Mouse (Mus musculus): ENCODE measurements around the gene Ninj2. TPM values are rescaled to one million over a fixed set of nuclear protein-coding genes. Genes with fewer than 3 reads are reported as not detected.

Ninj2 gene
- polyA plus RNA-seq, 3 experiments from 2014 or later: 1.4 to 6.8 (median 2.4) TPM

DNA sequence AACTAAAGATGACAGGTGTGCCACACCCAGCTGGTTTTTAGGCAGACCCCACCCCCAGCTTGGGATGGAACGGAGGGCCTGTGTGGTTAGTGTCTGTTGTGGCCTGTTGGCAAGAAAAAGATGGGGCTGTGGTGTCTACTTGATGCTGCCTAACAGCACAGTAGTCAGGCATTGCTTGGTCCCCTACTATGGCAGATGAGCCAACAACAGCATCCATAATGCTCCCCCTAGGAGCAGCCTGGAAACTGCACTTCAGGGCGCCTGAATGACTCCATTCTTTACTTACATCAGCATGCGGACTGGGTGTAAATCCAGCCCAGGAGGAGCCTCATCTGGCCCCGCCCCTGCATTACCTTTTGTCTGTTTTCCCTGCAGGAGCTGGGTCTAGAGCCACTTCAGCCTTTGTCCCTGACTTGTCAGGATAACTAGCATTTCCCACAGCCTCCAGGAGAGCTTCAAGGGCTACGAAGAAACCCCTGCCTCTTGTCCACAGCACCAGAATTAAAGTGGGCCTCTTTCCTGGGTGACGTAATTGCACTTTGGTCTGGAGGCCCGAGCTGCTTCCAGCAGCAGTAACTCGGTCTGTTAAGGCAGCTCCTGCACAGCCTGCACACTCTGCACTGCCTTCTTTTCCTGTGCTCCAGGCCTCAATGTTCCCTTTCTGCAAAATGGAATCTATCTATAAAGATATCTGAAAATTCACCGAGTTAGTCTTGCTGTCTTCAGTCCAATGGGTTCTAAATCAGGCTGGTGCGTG is 106.7 kb downstream of the Ninj2 start:
- ATAC-seq: peak; percentile 19

DNA sequence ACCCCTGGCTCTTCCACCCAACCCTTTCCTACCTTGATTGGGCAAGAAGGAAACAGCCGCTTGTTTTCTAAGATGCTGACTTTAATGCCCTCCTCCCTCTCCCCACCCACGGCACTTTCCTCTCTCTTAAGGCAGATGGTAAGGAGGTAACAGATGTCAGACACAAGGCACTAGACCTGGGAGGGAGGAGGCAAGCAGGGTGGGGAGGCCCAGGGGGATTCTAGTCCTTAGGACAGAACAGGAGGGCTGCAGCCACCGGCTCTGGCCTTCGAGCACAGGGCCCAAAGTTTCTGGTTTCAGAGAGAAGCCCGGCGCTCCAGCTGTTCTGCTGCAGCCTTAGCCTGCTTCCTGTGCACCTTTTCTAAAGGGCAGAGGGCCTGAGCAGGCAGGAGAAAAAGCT is 108.8 kb downstream of the Ninj2 start:
- ATAC-seq: no peak

DNA sequence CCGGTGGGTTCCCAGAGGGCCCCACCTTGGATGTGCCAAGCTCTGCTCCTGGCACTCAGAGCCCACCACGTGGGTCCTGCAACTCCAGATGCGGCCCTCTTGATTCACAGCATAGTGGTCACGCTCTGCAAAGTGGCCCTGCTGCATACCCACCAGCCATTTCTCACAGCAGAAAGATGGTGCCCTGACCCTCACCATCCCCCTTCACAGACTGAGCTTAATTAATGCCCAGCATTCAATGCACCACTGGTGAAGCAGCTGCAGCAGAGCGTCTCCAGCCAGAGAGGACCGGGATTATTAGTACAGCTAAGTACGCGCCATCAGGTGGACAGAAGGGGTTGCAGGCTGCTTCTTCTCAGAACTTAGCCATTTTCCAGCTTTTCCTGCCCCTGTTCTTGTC is 109.3 kb downstream of the Ninj2 start:
- no peak for ATAC-seq

DNA sequence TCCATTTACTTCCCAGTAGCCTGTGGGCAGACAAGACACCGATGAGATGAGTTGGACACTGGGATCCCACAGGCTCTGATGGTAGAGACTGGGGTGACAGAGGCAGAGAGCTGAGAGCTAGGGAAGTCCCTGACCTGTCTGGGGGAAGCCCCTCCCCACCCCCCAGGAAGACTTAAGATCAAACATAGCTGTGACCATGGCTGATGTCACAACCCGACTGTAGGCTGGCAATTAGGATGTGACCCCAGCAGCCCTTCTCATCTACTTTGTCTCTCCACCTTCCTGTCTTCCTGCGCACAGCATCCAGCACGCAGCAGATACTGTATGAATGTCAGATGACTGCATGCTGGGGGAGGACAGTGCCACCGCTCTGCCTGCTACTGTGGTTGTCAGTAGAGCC is 113.4 kb downstream of the Ninj2 start:
- ATAC-seq: peak; percentile 90

DNA sequence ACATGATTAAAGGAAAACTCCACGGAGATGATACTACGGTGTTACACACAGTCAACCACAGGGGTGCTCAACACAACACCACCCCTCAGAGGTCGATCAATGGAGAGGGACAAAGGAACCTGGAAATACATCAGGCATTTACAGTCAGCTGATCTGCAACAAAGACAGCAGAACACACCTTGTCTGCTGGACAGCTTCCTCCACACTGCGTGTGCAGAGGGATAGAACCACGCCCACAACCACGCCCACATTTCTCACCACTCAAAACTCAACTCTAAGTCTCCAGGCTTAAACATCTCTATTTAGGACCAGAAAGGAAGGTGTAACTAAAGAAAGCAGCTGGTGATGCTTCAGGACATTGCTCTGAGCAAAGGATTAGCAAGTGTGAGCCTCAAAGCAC is 118.4 kb downstream of the Ninj2 start:
- no peak for ATAC-seq

DNA sequence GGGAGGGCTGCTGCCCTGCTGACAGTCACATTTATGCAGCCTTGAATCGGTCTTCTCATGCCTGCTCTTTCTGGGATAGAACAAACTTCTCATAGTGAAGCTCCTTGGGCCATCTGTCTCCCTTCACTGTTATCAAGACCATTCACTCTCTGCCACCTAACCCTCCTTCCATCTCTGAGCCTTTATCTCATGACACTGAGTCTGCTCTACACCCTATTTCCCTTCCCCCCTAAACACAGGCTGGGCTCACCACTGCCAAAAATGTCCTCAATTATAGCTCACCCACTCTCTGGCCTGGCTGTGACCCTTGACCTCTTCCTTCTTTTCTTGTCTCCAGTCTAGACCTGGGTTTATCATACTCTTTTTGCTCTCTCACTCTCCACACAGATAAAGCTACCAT is 123.6 kb downstream of the Ninj2 start:
- ATAC-seq: no peak

DNA sequence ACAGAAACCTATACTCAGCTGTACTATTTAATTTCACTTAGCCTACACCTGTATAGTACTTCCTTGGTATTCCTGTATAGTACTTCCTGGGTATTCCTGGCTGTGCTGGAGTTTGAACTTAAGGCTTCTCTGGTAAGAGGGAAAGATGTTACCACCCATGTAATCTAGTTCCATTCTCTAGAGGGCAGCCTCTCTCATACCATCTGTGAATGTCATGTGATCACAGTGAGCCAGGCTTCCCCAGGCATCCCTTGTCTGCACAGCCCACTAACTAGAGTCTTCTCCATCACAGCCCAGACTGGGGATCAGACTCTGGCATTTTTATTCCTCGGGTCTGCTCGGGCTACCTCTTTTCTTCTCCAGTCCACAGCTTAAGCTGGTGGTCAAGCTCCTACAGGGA is 126.1 kb downstream of the Ninj2 start:
- no peak for ATAC-seq

DNA sequence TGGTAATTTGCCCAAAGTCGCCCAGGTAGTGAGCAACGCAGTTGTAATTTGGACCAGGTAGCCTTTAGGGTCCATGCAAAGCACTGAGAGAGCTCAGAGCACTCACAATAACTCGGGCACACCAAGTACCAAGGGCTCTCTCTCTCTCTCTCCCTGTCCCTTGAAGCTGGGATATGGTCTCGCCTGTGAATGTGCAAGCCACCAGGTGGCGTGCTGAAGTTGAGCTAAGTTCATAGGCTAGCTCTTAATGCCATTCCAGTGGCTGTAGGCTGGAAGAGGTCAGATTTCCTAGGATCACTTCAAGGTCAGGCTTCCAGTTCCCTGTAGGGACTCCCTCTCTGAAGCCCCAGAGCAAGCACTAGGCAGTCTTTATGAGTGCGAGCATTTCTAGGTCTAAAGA is 129.5 kb downstream of the Ninj2 start:
- no peak for ATAC-seq

DNA sequence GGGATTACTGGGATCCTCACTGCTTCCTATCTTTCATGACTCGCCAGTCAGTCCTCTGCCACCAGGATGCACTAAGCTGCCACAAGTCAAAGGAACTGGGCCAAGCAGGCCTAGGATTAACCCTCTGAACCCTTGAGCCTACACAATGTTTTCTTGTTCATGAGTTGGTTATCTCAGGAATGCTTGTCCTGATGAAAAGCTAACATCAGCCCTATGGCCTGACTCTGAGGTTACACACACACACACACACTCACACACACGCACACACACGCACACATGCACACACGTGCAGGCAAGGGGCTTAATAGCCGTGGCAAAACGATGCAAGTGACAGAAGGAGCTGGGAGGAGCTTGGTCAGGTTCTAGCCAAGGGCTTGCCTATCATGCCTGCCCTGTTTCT is 132.2 kb downstream of the Ninj2 start:
- ATAC-seq: no peak

DNA sequence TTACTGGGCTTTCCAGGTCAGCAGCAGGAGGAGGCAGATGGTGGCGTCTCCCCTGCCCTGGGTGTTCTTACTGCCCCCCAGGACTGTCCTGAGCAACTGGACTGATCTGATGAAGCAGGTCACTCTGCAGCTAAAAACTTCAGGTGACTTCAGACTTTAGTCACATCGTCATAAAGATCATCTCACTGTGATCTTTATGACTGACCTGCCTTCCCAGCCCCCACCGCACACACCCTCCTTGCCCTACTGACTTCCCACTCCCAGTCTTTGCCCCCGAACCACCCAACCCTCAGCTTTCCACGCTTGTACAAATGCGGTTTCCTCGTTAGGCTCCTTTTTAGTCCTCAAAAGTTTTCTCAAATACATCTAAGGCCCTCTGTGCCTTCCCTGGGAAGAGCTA is 133.9 kb downstream of the Ninj2 start:
- no peak for ATAC-seq

DNA sequence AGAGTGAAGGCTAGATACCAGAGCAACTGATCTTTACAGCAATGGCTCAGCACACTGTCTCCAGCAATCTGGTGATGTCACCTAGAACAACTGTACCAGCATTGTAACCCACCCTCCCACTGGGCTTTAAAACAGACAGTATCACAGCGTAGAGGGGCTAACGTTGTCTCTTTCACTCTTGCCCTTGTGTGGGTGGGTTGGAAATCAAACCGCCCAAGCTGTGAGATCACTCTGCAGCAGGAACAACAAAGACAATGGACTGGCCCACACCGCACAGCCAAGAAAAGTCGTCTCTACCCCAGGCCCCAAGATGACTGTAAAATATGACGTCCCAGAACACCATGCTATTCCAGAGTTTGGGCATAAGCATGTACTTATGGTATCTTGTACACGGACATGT is 136.7 kb downstream of the Ninj2 start:
- no peak for ATAC-seq

DNA sequence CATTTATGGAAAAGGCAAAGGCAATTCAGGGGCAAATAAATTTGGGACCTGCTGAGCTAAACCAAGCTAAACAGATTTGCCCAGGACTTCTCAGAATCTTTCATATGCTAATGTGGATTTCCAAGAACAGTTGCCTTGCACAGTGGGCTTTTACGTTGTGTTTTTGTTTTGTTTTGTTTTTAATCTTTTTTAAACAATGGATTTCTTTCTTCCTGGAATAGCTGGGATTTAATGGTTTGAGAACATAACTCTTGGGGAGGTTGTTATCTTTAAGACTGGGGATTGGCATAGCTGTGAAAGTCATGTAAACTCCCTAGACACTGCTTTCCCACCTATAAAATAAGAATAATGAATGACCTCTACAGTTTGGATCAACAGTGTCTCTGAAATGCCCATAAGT is 137.3 kb downstream of the Ninj2 start:
- ATAC-seq: no peak

DNA sequence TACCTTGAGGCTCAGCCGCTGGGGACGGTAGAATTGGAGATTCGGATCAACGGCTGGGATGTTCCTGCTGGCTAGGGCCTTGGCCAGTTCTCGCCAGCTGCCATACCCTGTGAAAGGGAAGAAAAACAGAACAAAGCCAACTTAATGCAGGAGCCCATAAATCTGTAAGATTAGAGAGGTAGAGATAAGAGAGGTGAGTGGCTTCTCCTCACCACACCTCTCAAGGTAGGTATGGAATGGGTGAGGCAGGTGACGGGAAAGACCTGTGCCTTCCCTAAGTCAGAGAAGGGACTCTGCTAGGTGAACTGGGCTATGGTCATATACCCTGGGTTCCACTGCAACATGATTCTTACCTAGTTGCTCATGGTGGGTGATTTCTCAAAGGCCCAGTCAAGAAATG is 139.7 kb downstream of the Ninj2 start:
- no peak for ATAC-seq

DNA sequence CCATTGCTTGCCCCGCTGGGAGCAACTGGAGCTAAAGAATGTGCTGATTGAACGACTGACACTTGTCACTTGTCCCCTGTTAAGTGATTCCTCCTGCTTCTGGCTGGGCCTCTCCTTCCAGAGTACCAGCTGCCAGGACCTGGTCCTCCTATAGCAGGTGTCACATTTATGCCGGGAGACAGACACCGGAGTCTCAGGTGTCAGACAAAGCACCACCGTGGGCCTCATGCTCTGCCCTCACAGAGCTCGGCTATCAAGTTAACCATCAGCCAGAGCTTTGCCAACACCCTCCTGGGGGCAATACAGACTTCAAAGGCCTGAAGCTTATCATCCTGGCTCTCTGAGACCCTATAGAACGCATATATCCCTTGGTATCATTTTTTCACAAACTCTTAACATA is 142.7 kb downstream of the Ninj2 start:
- no peak for ATAC-seq

DNA sequence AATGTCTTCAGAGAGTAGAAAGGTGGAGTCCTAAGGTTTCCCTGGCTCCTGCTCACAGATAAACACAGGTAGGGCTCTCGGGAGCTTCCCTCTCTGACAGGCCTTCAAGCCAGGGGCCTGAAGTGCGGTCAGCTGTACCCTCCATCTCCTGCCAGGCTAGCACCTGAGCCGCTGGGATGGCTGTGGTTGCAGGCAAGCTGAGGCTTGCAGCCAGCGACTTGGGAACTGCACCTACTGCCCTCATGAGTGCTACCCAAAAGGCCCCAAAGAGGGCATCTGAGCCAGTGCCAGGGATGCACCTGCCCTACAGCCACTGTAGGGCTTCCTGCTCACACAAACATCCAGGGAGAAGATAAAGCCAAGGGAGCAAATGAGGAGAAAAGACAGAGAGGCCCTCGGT is 147.3 kb downstream of the Ninj2 start:
- no peak for ATAC-seq

DNA sequence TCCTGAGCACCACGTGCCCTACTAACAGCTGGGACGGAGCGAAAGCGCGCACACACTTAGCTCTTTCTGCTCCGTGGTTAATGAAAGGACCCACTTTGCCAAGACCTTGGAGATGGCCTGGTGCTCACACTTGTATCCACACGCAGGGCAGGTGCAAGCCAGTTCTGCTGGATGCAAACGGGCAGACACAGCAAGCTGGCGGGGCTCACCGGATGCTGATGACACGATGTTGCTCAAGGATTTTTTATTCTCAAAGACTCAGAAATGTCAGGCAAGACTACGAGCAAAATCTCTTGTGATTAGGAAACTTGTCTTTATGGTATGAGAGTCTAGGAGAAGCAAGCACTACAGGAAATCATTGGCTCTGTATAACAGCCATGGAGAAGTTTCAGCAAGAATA is 148.3 kb downstream of the Ninj2 start:
- ATAC-seq: no peak

DNA sequence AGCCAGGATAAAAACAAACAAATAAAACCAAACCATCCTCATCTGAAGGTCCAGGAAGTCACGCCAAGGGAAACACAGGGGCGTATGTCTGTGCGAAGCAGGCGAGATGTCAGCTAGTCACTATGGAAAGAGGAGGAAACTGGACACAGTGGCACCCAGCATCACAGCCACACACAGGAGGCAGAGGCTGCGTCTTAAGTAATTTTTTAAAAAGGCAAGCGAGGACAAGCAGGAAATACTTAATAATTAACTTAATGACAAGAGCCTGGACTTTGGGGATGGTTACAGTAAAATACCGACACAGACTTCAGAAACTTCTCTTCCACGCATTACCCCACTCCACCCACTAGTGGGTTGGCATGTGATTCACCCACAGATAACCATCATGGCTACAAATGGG is 149.4 kb downstream of the Ninj2 start:
- no peak for ATAC-seq

DNA sequence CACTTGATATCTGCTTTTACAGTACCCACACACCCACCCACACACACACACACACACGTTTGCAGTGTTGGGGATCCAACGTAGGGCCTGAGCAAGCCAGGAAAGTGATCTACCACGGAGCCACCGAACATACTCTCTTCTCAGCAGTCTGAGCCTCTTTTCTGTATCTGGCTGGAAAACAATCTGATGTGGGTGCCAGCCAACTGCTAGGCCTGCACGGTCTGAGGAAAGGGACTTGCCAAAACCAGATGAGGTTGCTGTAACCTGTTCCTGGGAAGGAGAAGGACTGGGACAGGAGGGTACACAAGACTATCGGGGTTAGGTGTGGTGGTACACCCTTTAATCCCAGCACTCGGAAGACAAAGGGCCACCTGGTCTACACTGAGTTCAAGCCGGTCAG is 150.1 kb downstream of the Ninj2 start:
- ATAC-seq: no peak

DNA sequence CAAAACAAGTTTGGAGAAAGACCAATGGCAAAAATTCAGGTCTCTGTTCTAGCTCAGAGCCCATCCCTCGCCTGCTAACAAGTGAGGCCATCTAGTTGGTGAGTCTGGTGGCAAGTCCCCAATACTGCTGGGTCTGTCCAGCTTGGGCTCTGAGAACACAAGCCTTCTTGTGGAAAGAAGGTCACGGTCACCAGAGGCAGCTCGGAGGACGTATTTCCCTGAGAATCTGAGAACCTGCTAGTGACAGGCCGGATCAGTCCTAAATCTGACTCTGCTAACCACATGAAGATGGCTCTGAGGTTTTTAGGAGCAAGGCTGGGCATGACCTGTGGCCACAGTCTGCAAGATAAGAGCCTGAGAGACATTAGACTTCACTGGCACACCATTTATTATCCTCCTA is 153.5 kb downstream of the Ninj2 start:
- no peak for ATAC-seq

DNA sequence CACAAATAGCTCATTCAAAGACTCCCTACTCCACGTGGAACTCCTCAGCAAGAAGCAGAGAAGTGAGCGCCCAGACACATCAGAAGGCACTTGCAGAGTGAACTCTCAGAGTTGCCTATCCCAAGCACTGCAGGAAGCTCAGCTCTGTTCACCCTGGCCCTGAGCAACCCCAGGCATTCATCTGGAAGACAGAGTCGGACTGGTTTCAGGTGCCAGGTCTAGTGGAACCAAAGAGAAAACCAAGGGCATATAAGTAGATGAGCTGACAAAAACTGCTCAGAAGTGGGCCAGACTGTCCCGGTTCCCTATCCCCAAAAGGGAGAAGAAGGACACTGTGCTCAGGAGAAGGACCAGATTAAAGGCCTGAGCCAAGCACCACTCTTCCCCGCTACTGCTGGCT is 156.7 kb downstream of the Ninj2 start:
- no peak for ATAC-seq

Other genes starting within 250 kb of the Ninj2 start
- 1 to 10 TPM; 6.8 to 7.8 (median 7.3) TPM for gene Erc1, start 245.2 kb upstream of the Ninj2 start, polyA plus RNA-seq (2017; shearing (Covaris generic))
- 10 to 100 TPM; 32.2 to 59.2 (median 46.8) TPM for gene Rad52, start 190.7 kb upstream of the Ninj2 start, polyA plus RNA-seq (2017; shearing (Covaris generic))
- gene Wnk1, start 54.7 kb upstream of the Ninj2 start, polyA plus RNA-seq (2017; shearing (Covaris generic)): 100 to 1,000 TPM in 2 of 3 experiments, 10 to 100 TPM in 1; 98.6 to 115 (median 115) TPM
- gene D330020A13Rik, start 201.0 kb downstream of the Ninj2 start, polyA plus RNA-seq (2017; shearing (Covaris generic)): not detected
- gene B4galnt3, start 201.2 kb downstream of the Ninj2 start, polyA plus RNA-seq (2017; shearing (Covaris generic)): under 1 TPM in 1 of 3 experiments, not detected in 2; 0.19 TPM